Comparison of ENCODE assay signal across 8 mouse cellular contexts in genomic region chr19:18672498-18672897, GRCm38 (mm10). TPM values are rescaled to one million over a fixed set of nuclear protein-coding genes. Genes with fewer than 3 reads are reported as not detected.
DNase-seq lines count a peak whose midpoint lies in the region; ATAC-seq and TF ChIP-seq lines count a peak whose summit lies in the region.

No protein-coding gene starts in this region.

- ATAC-seq in embryonic facial prominence, embryonic 15.5 days (ENCODE audit: insufficient number of reproducible peaks, low FRiP score, low TSS enrichment, low read depth): no peak
- ATAC-seq in neural tube, embryonic 14.5 days (ENCODE audit: low read depth): no peak

- H3K4me2 ChIP-seq in embryonic facial prominence, embryonic 15.5 days (replicated peaks): peak overlapping the region; percentile 66
- peak overlapping the region; percentile 75; the same call in 1 of the 2 replicates for H3K4me2 ChIP-seq in neural tube, embryonic 14.5 days (ENCODE audit: low read depth, low read length)

- no peak overlapping the region for H3K27ac ChIP-seq in left cerebral cortex, adult 2 months
- H3K27ac ChIP-seq in embryonic facial prominence, embryonic 15.5 days (replicated peaks): no peak overlapping the region
- no peak overlapping the region for H3K27ac ChIP-seq in limb, embryonic 10.5 days
- no peak overlapping the region for H3K27ac ChIP-seq in neural tube, embryonic 14.5 days (ENCODE audit: low read depth, low read length)

- no peaks in the 10 kb centered on the region for H3K27me3 ChIP-seq in embryonic facial prominence, embryonic 15.5 days
- no peaks in the 10 kb centered on the region for H3K27me3 ChIP-seq in limb, embryonic 10.5 days (ENCODE audit: low read depth, poor library complexity, severe bottlenecking)
- no peaks in the 10 kb centered on the region for H3K27me3 ChIP-seq in neural tube, embryonic 14.5 days (ENCODE audit: control insufficient read depth, insufficient read depth, low read length)

- H3K9me3 ChIP-seq in embryonic facial prominence, embryonic 15.5 days (replicated peaks): no peaks in the 10 kb centered on the region
- no peaks in the 10 kb centered on the region for H3K9me3 ChIP-seq in limb, embryonic 10.5 days (replicated peaks)
- H3K9me3 ChIP-seq in neural tube, embryonic 14.5 days (ENCODE audit: control insufficient read depth, low read length): no peaks in the 10 kb centered on the region

- H3K4me3 ChIP-seq in left cerebral cortex, adult 2 months: peak overlapping the region; percentile 88
- H3K4me3 ChIP-seq in embryonic facial prominence, embryonic 15.5 days (replicated peaks): peak overlapping the region; percentile 63; the same call in 1 of the 2 replicates
- H3K4me3 ChIP-seq in limb, embryonic 10.5 days: peak overlapping the region; percentile 86
- H3K4me3 ChIP-seq in neural tube, embryonic 14.5 days (ENCODE audit: low read depth, low read length): no peak overlapping the region

- TF ChIP-seq CTCF in left cerebral cortex, adult 2 months (IDR thresholded peaks at IDR 0.05): no peak

- DNase-seq in left cerebral cortex, adult 2 months (ENCODE audit: extremely low spot score in 1 of 2, low spot score in 2 of 2): no peak
- no peak for DNase-seq in left cerebral cortex, adult 9 months (ENCODE audit: low spot score in 2 of 2)
- no peak for DNase-seq in limb, embryonic 10.5 days (ENCODE audit: low spot score)
- no peak for DNase-seq in right cerebral cortex, postnatal 14 days
- DNase-seq in thymus, postnatal 4 days: no peak
- no peak for DNase-seq in right cerebral cortex, postnatal 10 days (ENCODE audit: low spot score in 2 of 2)

- peaks cover 29% of the 10 kb centered on the region for H3K4me1 ChIP-seq in embryonic facial prominence, embryonic 15.5 days
- H3K4me1 ChIP-seq in limb, embryonic 10.5 days: peaks cover 25% of the 10 kb centered on the region
- H3K4me1 ChIP-seq in neural tube, embryonic 14.5 days (ENCODE audit: control insufficient read depth, insufficient read depth, low read length): peaks cover 20% of the 10 kb centered on the region

- no peaks in the 10 kb centered on the region for H3K36me3 ChIP-seq in embryonic facial prominence, embryonic 15.5 days
- no peaks in the 10 kb centered on the region for H3K36me3 ChIP-seq in limb, embryonic 10.5 days
- no peaks in the 10 kb centered on the region for H3K36me3 ChIP-seq in neural tube, embryonic 14.5 days (ENCODE audit: control insufficient read depth, insufficient read depth, low read length)

- intact Hi-C loops in left cerebral cortex, adult 2 months (cut with DNase I): loop anchor here (5.0 to 10.0 kb wide), 3 partner anchors 40 to 1278 kb away; partner anchors contain the start of genes D030056L22Rik, Nmrk1, Ostf1 and Rfk

- 44% methylated on average over 3 of the region's 3 CpGs for WGBS in embryonic facial prominence, embryonic 15.5 days
- WGBS in limb, embryonic 10.5 days: 71% methylated on average over 3 of the region's 3 CpGs
- WGBS in neural tube, embryonic 14.5 days: 62% methylated on average over 3 of the region's 3 CpGs

- no peak overlapping the region for H3K9ac ChIP-seq in embryonic facial prominence, embryonic 15.5 days
- H3K9ac ChIP-seq in neural tube, embryonic 14.5 days (replicated peaks; ENCODE audit: low read depth, low read length): no peak overlapping the region

RNA-seq across cellular contexts. Expression of gene Carnmt1, which starts 1.9 kb away (rescaled TPM):
- 10 to 100 TPM; 12.6 to 12.9 TPM for total RNA-seq in left cerebral cortex, adult 2 months (2021)
- 32.3 and 36.5 TPM in 2 replicates for polyA plus RNA-seq in embryonic facial prominence, embryonic 15.5 days (2015; fragmentation: Nextera tagmentation; extraction: Ambion mirVana)
- 30.4 and 33.3 TPM in 2 replicates for polyA plus RNA-seq in limb, embryonic 10.5 days (2016; fragmentation: Nextera tagmentation; extraction: Ambion mirVana)
- polyA plus RNA-seq in neural tube, embryonic 14.5 days (2014; fragmentation: Nextera tagmentation; extraction: Ambion mirVana): 11.2 and 15.9 TPM in 2 replicates

RNA-seq across cellular contexts. Expression of gene D030056L22Rik, which starts 40.5 kb away (rescaled TPM):
- 10 to 100 TPM; 20.7 to 25.2 TPM for total RNA-seq in left cerebral cortex, adult 2 months (2021)
- 26.3 and 28.3 TPM in 2 replicates for polyA plus RNA-seq in embryonic facial prominence, embryonic 15.5 days (2015; fragmentation: Nextera tagmentation; extraction: Ambion mirVana)
- polyA plus RNA-seq in limb, embryonic 10.5 days (2016; fragmentation: Nextera tagmentation; extraction: Ambion mirVana): 26.7 and 26.8 TPM in 2 replicates
- 63.3 and 66.7 TPM in 2 replicates for polyA plus RNA-seq in neural tube, embryonic 14.5 days (2014; fragmentation: Nextera tagmentation; extraction: Ambion mirVana)

RNA-seq across cellular contexts. Expression of gene Nmrk1, which starts 40.7 kb away (rescaled TPM):
- total RNA-seq in left cerebral cortex, adult 2 months (2021): 1 to 10 TPM; 4.9 to 5.4 TPM
- 20.0 and 21.0 TPM in 2 replicates for polyA plus RNA-seq in embryonic facial prominence, embryonic 15.5 days (2015; fragmentation: Nextera tagmentation; extraction: Ambion mirVana)
- 6.5 and 9.0 TPM in 2 replicates for polyA plus RNA-seq in limb, embryonic 10.5 days (2016; fragmentation: Nextera tagmentation; extraction: Ambion mirVana)
- 9.4 and 9.5 TPM in 2 replicates for polyA plus RNA-seq in neural tube, embryonic 14.5 days (2014; fragmentation: Nextera tagmentation; extraction: Ambion mirVana)

RNA-seq across cellular contexts. Expression of gene Ostf1, which starts 40.9 kb away (rescaled TPM):
- 10 to 100 TPM; 18.8 to 19.7 TPM for total RNA-seq in left cerebral cortex, adult 2 months (2021)
- polyA plus RNA-seq in embryonic facial prominence, embryonic 15.5 days (2015; fragmentation: Nextera tagmentation; extraction: Ambion mirVana): 124 and 125 TPM in 2 replicates
- 31.9 and 32.0 TPM in 2 replicates for polyA plus RNA-seq in limb, embryonic 10.5 days (2016; fragmentation: Nextera tagmentation; extraction: Ambion mirVana)
- polyA plus RNA-seq in neural tube, embryonic 14.5 days (2014; fragmentation: Nextera tagmentation; extraction: Ambion mirVana): 25.8 and 44.7 TPM in 2 replicates
